In the genomic region with DNA sequence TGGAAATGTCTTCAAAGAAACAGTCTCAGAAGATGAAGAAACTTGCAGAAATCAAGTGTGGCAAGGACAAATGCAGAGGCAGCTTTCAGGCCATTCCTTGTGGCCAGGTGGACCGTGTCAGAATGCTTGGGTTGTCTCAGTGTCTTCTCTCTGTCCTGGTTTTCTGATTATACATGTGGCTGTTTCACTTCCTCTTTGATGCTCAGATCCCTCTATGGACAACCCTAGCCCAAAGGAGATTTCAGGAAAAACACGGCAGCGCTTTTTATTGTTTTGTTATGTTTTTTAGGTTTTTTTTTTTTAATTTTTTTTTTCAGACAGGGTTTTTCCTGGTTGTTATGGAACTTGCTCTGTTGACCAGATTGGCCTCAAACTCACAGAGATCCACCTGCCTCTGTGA, we compare ENCODE assay signal across 22 mouse cellular contexts. TPM values are rescaled to one million over a fixed set of nuclear protein-coding genes. Genes with fewer than 3 reads are reported as not detected.
DNase-seq lines count a peak whose midpoint lies in the region; ATAC-seq and TF ChIP-seq lines count a peak whose summit lies in the region.
"Had no signal": no experiment of that assay in that cellular context is flagged by ENCODE, and none has a peak within 500 bp of the region (broad histone marks: within the 10 kb centered on the region; RNA-seq: fewer than 3 reads in every experiment).

No protein-coding gene starts in this region.

- no peak overlapping the region for H3K4me3 ChIP-seq in liver, embryonic 13.5 days (replicated peaks)
- no peak overlapping the region for H3K4me3 ChIP-seq in liver, embryonic 11.5 days (ENCODE audit: low read depth, low read length)
- peak overlapping the region; percentile 36; the same call in 1 of the 2 replicates for H3K4me3 ChIP-seq in G1E (ENCODE audit: low read depth, low read length)
- no peak overlapping the region for H3K4me3 ChIP-seq in bone marrow macrophage, adult 2 months (ENCODE audit: insufficient read depth, low read length)
- no peak overlapping the region for H3K4me3 ChIP-seq in liver, embryonic 16.5 days (ENCODE audit: low read depth, low read length)
- no peak overlapping the region for H3K4me3 ChIP-seq in midbrain, embryonic 14.5 days (replicated peaks; ENCODE audit: low read depth, low read length)
- H3K4me3 ChIP-seq in intestine, embryonic 15.5 days (replicated peaks): no peak overlapping the region
- H3K4me3 ChIP-seq: embryonic facial prominence, embryonic 10.5 days; forebrain, embryonic 13.5 days; heart, embryonic 15.5 days; hindbrain, embryonic 15.5 days had no signal

- peak overlapping the region; percentile 40; the same call in 1 of the 2 replicates for H3K9ac ChIP-seq in liver, embryonic 13.5 days
- H3K9ac ChIP-seq in liver, embryonic 11.5 days (ENCODE audit: low read depth, low read length): no peak overlapping the region
- no peak overlapping the region for H3K9ac ChIP-seq in liver, embryonic 16.5 days (ENCODE audit: low read depth, low read length)
- H3K9ac ChIP-seq in midbrain, embryonic 14.5 days (replicated peaks; ENCODE audit: low read length): no peak overlapping the region
- H3K9ac ChIP-seq in intestine, embryonic 15.5 days: no peak overlapping the region
- H3K9ac ChIP-seq: forebrain, embryonic 13.5 days; forebrain, postnatal 0 days; heart, embryonic 15.5 days; hindbrain, embryonic 15.5 days had no signal

- TF ChIP-seq POLR2A in bone marrow macrophage, adult 2 months (IDR thresholded peaks at IDR 0.05; ENCODE audit: borderline replicate concordance, low read depth, low read length): no peak

- H3K4me2 ChIP-seq in liver, embryonic 13.5 days: peak overlapping the region; percentile 34; the same call in 1 of the 2 replicates
- H3K4me2 ChIP-seq in liver, embryonic 11.5 days: no peak overlapping the region
- no peak overlapping the region for H3K4me2 ChIP-seq in liver, embryonic 16.5 days (ENCODE audit: low read depth, low read length)
- H3K4me2 ChIP-seq in midbrain, embryonic 14.5 days (ENCODE audit: low read length): no peak overlapping the region
- no peak overlapping the region for H3K4me2 ChIP-seq in intestine, embryonic 15.5 days (replicated peaks)
- H3K4me2 ChIP-seq: forebrain, embryonic 13.5 days; heart, embryonic 15.5 days; hindbrain, embryonic 15.5 days had no signal

- TF ChIP-seq CTCF in G1E (IDR thresholded peaks at IDR 0.05; ENCODE audit: low read depth, low read length): no peak
- no peak for TF ChIP-seq CTCF in bone marrow macrophage, adult 2 months (IDR thresholded peaks at IDR 0.05; ENCODE audit: low read depth, low read length)

- peaks cover 91% of the 10 kb centered on the region for H3K4me1 ChIP-seq in liver, embryonic 13.5 days (replicated peaks)
- peaks cover 36% of the 10 kb centered on the region for H3K4me1 ChIP-seq in liver, embryonic 11.5 days (replicated peaks; ENCODE audit: control insufficient read depth, insufficient read depth, low read length)
- peaks cover 85% of the 10 kb centered on the region for H3K4me1 ChIP-seq in G1E (ENCODE audit: insufficient read depth, low read depth, low read length)
- peaks cover 50% of the 10 kb centered on the region for H3K4me1 ChIP-seq in bone marrow macrophage, adult 2 months (ENCODE audit: control insufficient read depth, insufficient read depth, low read length)
- H3K4me1 ChIP-seq in liver, embryonic 16.5 days (ENCODE audit: control insufficient read depth, low read depth, low read length): peaks cover 57% of the 10 kb centered on the region
- H3K4me1 ChIP-seq in midbrain, embryonic 14.5 days (ENCODE audit: control insufficient read depth, insufficient read depth, low read length): no peaks in the 10 kb centered on the region
- 0 out of 2 replicates have a peak, but pooled peaks cover 16% of the 10 kb centered on the region for H3K4me1 ChIP-seq in intestine, embryonic 15.5 days (replicated peaks)
- H3K4me1 ChIP-seq: forebrain, embryonic 13.5 days had no signal

- peaks cover 4% of the 10 kb centered on the region; the same call in 1 of the 2 replicates for H3K36me3 ChIP-seq in liver, embryonic 13.5 days
- no peaks in the 10 kb centered on the region for H3K36me3 ChIP-seq in liver, embryonic 11.5 days (ENCODE audit: control insufficient read depth, insufficient read depth, low read length)
- H3K36me3 ChIP-seq in G1E (replicated peaks): peaks cover 24% of the 10 kb centered on the region
- H3K36me3 ChIP-seq in liver, embryonic 16.5 days (ENCODE audit: control insufficient read depth, insufficient read depth): no peaks in the 10 kb centered on the region
- no peaks in the 10 kb centered on the region for H3K36me3 ChIP-seq in midbrain, embryonic 14.5 days (ENCODE audit: control insufficient read depth, insufficient read depth, low read length)
- H3K36me3 ChIP-seq in intestine, embryonic 15.5 days: no peaks in the 10 kb centered on the region
- H3K36me3 ChIP-seq: embryonic facial prominence, embryonic 10.5 days; heart, embryonic 15.5 days; hindbrain, embryonic 15.5 days had no signal

- no peaks in the 10 kb centered on the region for H3K27me3 ChIP-seq in liver, embryonic 13.5 days
- no peaks in the 10 kb centered on the region for H3K27me3 ChIP-seq in liver, embryonic 11.5 days (replicated peaks; ENCODE audit: control insufficient read depth, insufficient read depth, low read length)
- no peaks in the 10 kb centered on the region; the same call in 1 of the 2 replicates for H3K27me3 ChIP-seq in G1E (ENCODE audit: insufficient read depth, low read length)
- H3K27me3 ChIP-seq in liver, embryonic 16.5 days (ENCODE audit: control insufficient read depth, insufficient read depth, low read depth, low read length): no peaks in the 10 kb centered on the region
- H3K27me3 ChIP-seq in midbrain, embryonic 14.5 days (ENCODE audit: control insufficient read depth, insufficient read depth, low read length): no peaks in the 10 kb centered on the region
- no peaks in the 10 kb centered on the region for H3K27me3 ChIP-seq in intestine, embryonic 15.5 days (replicated peaks)
- H3K27me3 ChIP-seq: forebrain, embryonic 13.5 days; heart, embryonic 15.5 days; hindbrain, embryonic 15.5 days; Patski had no signal

- 64% methylated on average over 3 of the region's 3 CpGs for WGBS in liver, embryonic 13.5 days (ENCODE audit: insufficient replicate concordance)
- WGBS in liver, embryonic 11.5 days: 75% methylated on average over 3 of the region's 3 CpGs
- 51% methylated on average over 3 of the region's 3 CpGs for WGBS in liver, embryonic 16.5 days (ENCODE audit: insufficient replicate concordance)
- WGBS in midbrain, embryonic 14.5 days: 92% methylated on average over 3 of the region's 3 CpGs
- 79% methylated on average over 3 of the region's 3 CpGs for WGBS in intestine, embryonic 15.5 days

- no peak for ATAC-seq in liver, embryonic 13.5 days (ENCODE audit: low read depth)
- no peak for ATAC-seq in liver, embryonic 11.5 days (replicated peaks; ENCODE audit: low FRiP score)
- no peak for ATAC-seq in G1E (ENCODE audit: extremely low read depth, insufficient number of reproducible peaks, low FRiP score, poor library complexity, severe bottlenecking)
- no peak for ATAC-seq in liver, embryonic 16.5 days (ENCODE audit: low read depth)
- ATAC-seq in midbrain, embryonic 14.5 days (ENCODE audit: low FRiP score, low TSS enrichment): no peak
- no peak for ATAC-seq in intestine, embryonic 15.5 days
- ATAC-seq: activated CD4-positive, CD25-positive, alpha-beta regulatory T cell, adult 4 months; forebrain, embryonic 13.5 days; forebrain, postnatal 0 days; Patski had no signal

- H3K27ac ChIP-seq in liver, embryonic 13.5 days: peak overlapping the region; percentile 50
- H3K27ac ChIP-seq in liver, embryonic 11.5 days (ENCODE audit: low read depth, low read length): no peak overlapping the region
- H3K27ac ChIP-seq in bone marrow macrophage, adult 2 months (ENCODE audit: insufficient read depth, low read depth, low read length): peak overlapping the region; percentile 39
- peak overlapping the region; percentile 58; the same call in 1 of the 2 replicates for H3K27ac ChIP-seq in liver, embryonic 16.5 days (ENCODE audit: low read length)
- H3K27ac ChIP-seq in midbrain, embryonic 14.5 days (replicated peaks; ENCODE audit: low read depth, low read length): no peak overlapping the region
- H3K27ac ChIP-seq in intestine, embryonic 15.5 days: no peak overlapping the region
- H3K27ac ChIP-seq: embryonic facial prominence, embryonic 10.5 days; forebrain, embryonic 13.5 days; heart, embryonic 15.5 days; hindbrain, embryonic 15.5 days had no signal

- peaks cover 3% of the 10 kb centered on the region; the same call in 1 of the 2 replicates for H3K9me3 ChIP-seq in liver, embryonic 13.5 days (replicated peaks)
- no peaks in the 10 kb centered on the region for H3K9me3 ChIP-seq in liver, embryonic 11.5 days (ENCODE audit: control insufficient read depth, low read length)
- no peaks in the 10 kb centered on the region; the same call in 1 of the 2 replicates for H3K9me3 ChIP-seq in G1E (replicated peaks)
- no peaks in the 10 kb centered on the region for H3K9me3 ChIP-seq in liver, embryonic 16.5 days (replicated peaks; ENCODE audit: control insufficient read depth, low read length)
- no peaks in the 10 kb centered on the region for H3K9me3 ChIP-seq in midbrain, embryonic 14.5 days (ENCODE audit: control insufficient read depth, low read length)
- no peaks in the 10 kb centered on the region for H3K9me3 ChIP-seq in intestine, embryonic 15.5 days
- H3K9me3 ChIP-seq: forebrain, embryonic 13.5 days; heart, embryonic 15.5 days; hindbrain, embryonic 15.5 days had no signal

- DNase-seq in liver, embryonic 13.5 days: no peak
- no peak for DNase-seq in liver, embryonic 11.5 days (ENCODE audit: low spot score)
- no peak for DNase-seq in G1E (ENCODE audit: low spot score)
- DNase-seq in midbrain, embryonic 14.5 days: no peak
- DNase-seq in layer of hippocampus, adult 11-12 months (ENCODE audit: low spot score): no peak
- DNase-seq: adrenal gland, adult 2 months; adrenal gland, postnatal 25 days; cerebellum, adult 2 months; cerebellum, postnatal 10 days; forebrain, postnatal 0 days; gastrocnemius, postnatal 14 days; heart, adult 11 months; heart, postnatal 36 days had no signal

RNA-seq across cellular contexts. Expression of gene Ggta1, which starts 35.9 kb away (rescaled TPM):
- polyA plus RNA-seq in liver, embryonic 13.5 days (2015; fragmentation: Nextera tagmentation; extraction: Ambion mirVana): 7.8 and 9.4 TPM in 2 replicates
- polyA plus RNA-seq in liver, embryonic 11.5 days (2014; fragmentation: Nextera tagmentation; extraction: Ambion mirVana): 18.6 and 19.5 TPM in 2 replicates
- 52.1 and 58.2 TPM in 2 replicates for total RNA-seq in G1E (2014; fragmentation: Nextera tagmentation)
- total RNA-seq in G1E (2017): 22.2 and 27.2 TPM in 2 replicates
- polyA plus RNA-seq in G1E (2012): 10.7 and 13.2 TPM in 2 replicates
- polyA plus RNA-seq in bone marrow macrophage, adult 2 months (2012; ENCODE audit: insufficient read depth, insufficient read length, missing spikeins): 67.5 and 83.4 TPM in 2 replicates
- polyA plus RNA-seq in liver, embryonic 16.5 days (2015; fragmentation: Nextera tagmentation; extraction: Ambion mirVana): 9.1 and 9.6 TPM in 2 replicates
- 2.8 and 5.6 TPM in 2 replicates for polyA plus RNA-seq in midbrain, embryonic 14.5 days (2014; fragmentation: Nextera tagmentation; extraction: Ambion mirVana)
- polyA plus RNA-seq in intestine, embryonic 15.5 days (2015; fragmentation: Nextera tagmentation; extraction: Ambion mirVana): 18.0 and 18.5 TPM in 2 replicates

RNA-seq across cellular contexts. Expression of gene Dab2ip, which starts 59.1 kb away (rescaled TPM):
- 5.2 and 6.7 TPM in 2 replicates for polyA plus RNA-seq in liver, embryonic 13.5 days (2015; fragmentation: Nextera tagmentation; extraction: Ambion mirVana)
- 16.2 and 20.0 TPM in 2 replicates for polyA plus RNA-seq in liver, embryonic 11.5 days (2014; fragmentation: Nextera tagmentation; extraction: Ambion mirVana)
- total RNA-seq in G1E (2014; fragmentation: Nextera tagmentation) (2.2 TPM in 1 of 2 replicates, not detected in the other), G1E (2017) (0.16 and 0.29 TPM in 2 replicates)
- 0.02 TPM in 2 replicates for polyA plus RNA-seq in G1E (2012)
- 0.25 and 0.40 TPM in 2 replicates for polyA plus RNA-seq in bone marrow macrophage, adult 2 months (2012; ENCODE audit: insufficient read depth, insufficient read length, missing spikeins)
- 4.9 and 5.1 TPM in 2 replicates for polyA plus RNA-seq in liver, embryonic 16.5 days (2015; fragmentation: Nextera tagmentation; extraction: Ambion mirVana)
- 46.4 and 50.6 TPM in 2 replicates for polyA plus RNA-seq in midbrain, embryonic 14.5 days (2014; fragmentation: Nextera tagmentation; extraction: Ambion mirVana)
- polyA plus RNA-seq in intestine, embryonic 15.5 days (2015; fragmentation: Nextera tagmentation; extraction: Ambion mirVana): 52.7 and 54.9 TPM in 2 replicates

Comparison
In these comparisons a context has a peak if more than half of its experiments do, and no peak if none do; other contexts are left out.
1. H3K27ac ChIP-seq: peak in liver, embryonic 13.5 days (single experiment), bone marrow macrophage, adult 2 months (single experiment) and liver, embryonic 16.5 days (single experiment); none in liver, embryonic 11.5 days (single experiment), midbrain, embryonic 14.5 days (single experiment) and intestine, embryonic 15.5 days (single experiment).